Mouse (Mus musculus): ENCODE measurements around the gene Timmdc1.

DNA sequence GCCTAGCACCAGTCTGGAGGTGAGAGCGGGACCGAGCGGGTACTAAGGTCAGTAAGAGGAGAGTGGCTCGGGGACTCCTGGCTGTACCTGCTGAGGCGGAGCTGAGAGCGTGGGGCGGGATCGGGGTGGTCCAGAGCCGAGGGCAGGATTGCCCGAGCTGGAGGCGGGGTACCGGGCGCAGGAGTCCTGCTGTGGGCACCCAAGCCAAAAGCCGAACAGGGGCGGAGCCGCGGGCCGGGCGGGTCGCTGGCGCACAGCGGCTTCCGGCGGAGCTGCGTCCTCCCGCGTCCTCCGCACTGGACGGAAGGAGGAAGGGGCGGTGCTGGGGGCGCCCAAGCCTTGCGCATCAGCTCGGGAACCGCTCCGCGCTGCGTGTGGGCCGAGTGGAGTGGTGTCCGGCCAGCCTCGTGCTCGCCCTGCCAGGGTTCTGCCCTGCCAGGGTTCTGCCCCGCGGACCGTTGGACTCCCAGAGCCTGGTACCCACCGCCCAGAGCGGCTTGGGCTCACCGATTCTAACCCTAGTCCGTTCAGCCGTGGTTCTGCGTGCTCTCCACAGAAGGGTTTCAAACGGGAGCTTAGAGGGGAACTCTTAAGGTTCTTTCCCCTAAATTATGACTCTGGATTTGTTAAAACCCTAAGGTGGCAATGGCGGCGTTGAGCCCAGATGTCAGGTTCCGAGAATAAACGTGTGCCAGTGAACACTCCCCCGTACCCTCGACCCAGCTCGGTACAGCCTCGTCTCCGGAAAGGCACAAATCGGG, 69.8 kb downstream of the Timmdc1 start, which contains the start of gene Adprh:
- TF ChIP-seq CTCF (IDR thresholded peaks at IDR 0.05; ENCODE audit: insufficient read depth, low read length) (no peak), POLR2A (IDR thresholded peaks at IDR 0.05; ENCODE audit: borderline replicate concordance, extremely low read depth, low read depth, low read length) (peak; percentile 96)

Data from lung, adult 2 months (tissue).